29 mouse cellular contexts compared by ENCODE assay signal in the genomic region with DNA sequence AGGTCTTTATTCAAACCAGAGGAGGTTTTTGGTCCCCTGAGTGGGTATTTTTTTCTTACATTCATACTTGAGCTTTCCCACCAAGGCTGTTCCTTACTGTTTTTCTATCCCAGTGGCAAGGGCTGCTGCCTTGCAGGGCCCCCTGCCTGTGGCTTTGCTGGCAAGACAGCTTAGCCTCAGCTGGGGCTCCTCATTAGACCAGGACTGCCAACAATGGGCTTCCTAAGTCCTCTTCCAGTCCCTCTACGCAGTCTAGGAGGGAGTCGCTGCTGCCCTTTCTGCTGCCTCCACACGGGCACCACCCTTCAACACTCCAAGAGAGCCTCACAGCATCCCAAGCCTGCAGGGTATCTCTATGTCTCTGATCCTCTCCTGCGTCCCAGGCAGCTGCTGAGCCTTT.
DNase-seq lines count a peak whose midpoint lies in the region; ATAC-seq lines count a peak whose summit lies in the region.
"Had no signal": no experiment of that assay in that cellular context is flagged by ENCODE, and none has a peak within 500 bp of the region (broad histone marks: within the 10 kb centered on the region; RNA-seq: fewer than 3 reads in every experiment).

No protein-coding gene starts in this region.

- 8% methylated on average over 4 of the region's 4 CpGs for WGBS in forebrain, embryonic 12.5 days
- 7% methylated on average over 4 of the region's 4 CpGs for WGBS in forebrain, embryonic 13.5 days
- WGBS in midbrain, embryonic 10.5 days = 27% methylated on average over 4 of the region's 4 CpGs
- WGBS in midbrain, embryonic 16.5 days = 16% methylated on average over 4 of the region's 4 CpGs
- 10% methylated on average over 4 of the region's 4 CpGs for WGBS in forebrain, embryonic 14.5 days
- WGBS in midbrain, embryonic 13.5 days = 14% methylated on average over 4 of the region's 4 CpGs

- H3K27me3 ChIP-seq in forebrain, embryonic 12.5 days = peaks cover 5% of the 10 kb centered on the region; the same call in 1 of the 2 replicates
- H3K27me3 ChIP-seq in forebrain, embryonic 13.5 days = no peaks in the 10 kb centered on the region
- no peaks in the 10 kb centered on the region for H3K27me3 ChIP-seq in midbrain, embryonic 10.5 days (ENCODE audit: low read depth, poor library complexity, severe bottlenecking)
- H3K27me3 ChIP-seq in midbrain, embryonic 16.5 days (ENCODE audit: control insufficient read depth, insufficient read depth, low read depth, low read length) = no peaks in the 10 kb centered on the region
- H3K27me3 ChIP-seq in forebrain, embryonic 14.5 days (replicated peaks; ENCODE audit: control insufficient read depth, insufficient read depth, low read length) = no peaks in the 10 kb centered on the region
- H3K27me3 ChIP-seq in midbrain, embryonic 13.5 days = no peaks in the 10 kb centered on the region
- H3K27me3 ChIP-seq: embryonic facial prominence, embryonic 13.5 days; heart, embryonic 15.5 days; hindbrain, embryonic 13.5 days; limb, embryonic 13.5 days had no signal

- H3K27ac ChIP-seq in forebrain, embryonic 12.5 days = no peak overlapping the region
- H3K27ac ChIP-seq in forebrain, embryonic 13.5 days = no peak overlapping the region
- H3K27ac ChIP-seq in midbrain, embryonic 10.5 days (replicated peaks) = peak overlapping the region; percentile 53; the same call in 1 of the 2 replicates
- no peak overlapping the region for H3K27ac ChIP-seq in midbrain, embryonic 16.5 days (ENCODE audit: low read length)
- H3K27ac ChIP-seq in forebrain, embryonic 14.5 days (ENCODE audit: low read depth, low read length) = no peak overlapping the region
- peak overlapping the region; percentile 72 for H3K27ac ChIP-seq in midbrain, embryonic 13.5 days
- H3K27ac ChIP-seq: embryonic facial prominence, embryonic 13.5 days; heart, embryonic 10.5 days; heart, embryonic 15.5 days; hindbrain, embryonic 13.5 days; kidney, embryonic 15.5 days; left cerebral cortex, adult 2 months; limb, embryonic 13.5 days had no signal

- ATAC-seq in forebrain, embryonic 12.5 days (ENCODE audit: low FRiP score) = 0 out of 2 replicates have a peak, but pooled peaks have one; percentile 16
- no peak for ATAC-seq in forebrain, embryonic 13.5 days
- no peak for ATAC-seq in midbrain, embryonic 16.5 days
- peak; percentile 29; the same call in 1 of the 2 replicates for ATAC-seq in forebrain, embryonic 14.5 days
- peak; percentile 39; the same call in 1 of the 2 replicates for ATAC-seq in midbrain, embryonic 13.5 days
- ATAC-seq: activated CD4-positive, CD25-positive, alpha-beta regulatory T cell, adult 4 months; inflammation-experienced regulatory T-cells, adult 6 months; liver, postnatal 0 days had no signal

- no peaks in the 10 kb centered on the region for H3K36me3 ChIP-seq in forebrain, embryonic 12.5 days (replicated peaks)
- no peaks in the 10 kb centered on the region for H3K36me3 ChIP-seq in forebrain, embryonic 13.5 days (ENCODE audit: poor library complexity, severe bottlenecking)
- no peaks in the 10 kb centered on the region for H3K36me3 ChIP-seq in midbrain, embryonic 10.5 days
- H3K36me3 ChIP-seq in midbrain, embryonic 16.5 days (ENCODE audit: control insufficient read depth, insufficient read depth, low read length) = no peaks in the 10 kb centered on the region
- H3K36me3 ChIP-seq in forebrain, embryonic 14.5 days (ENCODE audit: control insufficient read depth, insufficient read depth, low read length) = no peaks in the 10 kb centered on the region
- no peaks in the 10 kb centered on the region for H3K36me3 ChIP-seq in midbrain, embryonic 13.5 days
- H3K36me3 ChIP-seq: embryonic facial prominence, embryonic 13.5 days; heart, embryonic 10.5 days; heart, embryonic 15.5 days; hindbrain, embryonic 13.5 days; kidney, embryonic 15.5 days; limb, embryonic 13.5 days had no signal

- no peak overlapping the region for H3K9ac ChIP-seq in forebrain, embryonic 12.5 days
- H3K9ac ChIP-seq in forebrain, embryonic 13.5 days = no peak overlapping the region
- H3K9ac ChIP-seq in midbrain, embryonic 16.5 days (ENCODE audit: low read depth, low read length) = no peak overlapping the region
- no peak overlapping the region for H3K9ac ChIP-seq in forebrain, embryonic 14.5 days (ENCODE audit: low read length)
- no peak overlapping the region for H3K9ac ChIP-seq in midbrain, embryonic 13.5 days (replicated peaks)
- H3K9ac ChIP-seq: embryonic facial prominence, embryonic 13.5 days; heart, embryonic 15.5 days; hindbrain, embryonic 13.5 days; kidney, embryonic 15.5 days; limb, embryonic 13.5 days; liver, postnatal 0 days had no signal

- H3K4me3 ChIP-seq in forebrain, embryonic 12.5 days (replicated peaks) = no peak overlapping the region
- H3K4me3 ChIP-seq in forebrain, embryonic 13.5 days = no peak overlapping the region
- H3K4me3 ChIP-seq in midbrain, embryonic 10.5 days = no peak overlapping the region
- no peak overlapping the region for H3K4me3 ChIP-seq in midbrain, embryonic 16.5 days (ENCODE audit: low read depth, low read length)
- H3K4me3 ChIP-seq in forebrain, embryonic 14.5 days (ENCODE audit: low read depth, low read length) = no peak overlapping the region
- no peak overlapping the region for H3K4me3 ChIP-seq in midbrain, embryonic 13.5 days (replicated peaks)
- H3K4me3 ChIP-seq: embryonic facial prominence, embryonic 13.5 days; heart, embryonic 10.5 days; heart, embryonic 15.5 days; hindbrain, embryonic 13.5 days; kidney, embryonic 15.5 days; left cerebral cortex, adult 2 months; limb, embryonic 13.5 days; megakaryocyte, embryonic 14.5 days had no signal

- DNase-seq in midbrain, embryonic 10.5 days (ENCODE audit: low spot score) = no peak
- DNase-seq in forebrain, embryonic 14.5 days (ENCODE audit: low spot score) = peak; percentile 25
- no peak for DNase-seq in neural tube, embryonic 10.5 days (ENCODE audit: extremely low spot score, low spot score)
- no peak for DNase-seq in ovary, postnatal 36 days (ENCODE audit: low spot score)
- DNase-seq: adrenal gland, adult 2 months; adrenal gland, postnatal 36 days; B cell, adult 2 months; cerebellum, adult 9-10 months; gastrocnemius, postnatal 10 days; kidney, adult 11 months; kidney, postnatal 25 days; liver, postnatal 0 days; lung, postnatal 36 days; right cerebral cortex, postnatal 14 days had no signal

- peaks cover 10% of the 10 kb centered on the region for H3K4me1 ChIP-seq in forebrain, embryonic 12.5 days
- peaks cover 4% of the 10 kb centered on the region; the same call in 1 of the 2 replicates for H3K4me1 ChIP-seq in forebrain, embryonic 13.5 days
- peaks cover 10% of the 10 kb centered on the region; the same call in 1 of the 2 replicates for H3K4me1 ChIP-seq in midbrain, embryonic 10.5 days
- 0 out of 2 replicates have a peak, but pooled peaks cover 2% of the 10 kb centered on the region for H3K4me1 ChIP-seq in midbrain, embryonic 16.5 days (ENCODE audit: control insufficient read depth, insufficient read depth, low read length)
- no peaks in the 10 kb centered on the region for H3K4me1 ChIP-seq in forebrain, embryonic 14.5 days (ENCODE audit: control insufficient read depth, insufficient read depth, low read length)
- H3K4me1 ChIP-seq in midbrain, embryonic 13.5 days (replicated peaks) = 0 out of 2 replicates have a peak, but pooled peaks cover 8% of the 10 kb centered on the region
- H3K4me1 ChIP-seq: embryonic facial prominence, embryonic 13.5 days; heart, embryonic 10.5 days; heart, embryonic 15.5 days; limb, embryonic 13.5 days had no signal

- H3K4me2 ChIP-seq in forebrain, embryonic 12.5 days = no peak overlapping the region
- H3K4me2 ChIP-seq in forebrain, embryonic 13.5 days = no peak overlapping the region
- H3K4me2 ChIP-seq in midbrain, embryonic 16.5 days (ENCODE audit: low read length) = no peak overlapping the region
- H3K4me2 ChIP-seq in forebrain, embryonic 14.5 days (ENCODE audit: low read length) = no peak overlapping the region
- H3K4me2 ChIP-seq in midbrain, embryonic 13.5 days (replicated peaks) = no peak overlapping the region
- H3K4me2 ChIP-seq: embryonic facial prominence, embryonic 13.5 days; heart, embryonic 15.5 days; hindbrain, embryonic 13.5 days; kidney, embryonic 15.5 days; limb, embryonic 13.5 days; liver, embryonic 11.5 days had no signal

- no peaks in the 10 kb centered on the region for H3K9me3 ChIP-seq in forebrain, embryonic 12.5 days
- H3K9me3 ChIP-seq in forebrain, embryonic 13.5 days (replicated peaks) = no peaks in the 10 kb centered on the region
- no peaks in the 10 kb centered on the region for H3K9me3 ChIP-seq in midbrain, embryonic 10.5 days (replicated peaks)
- H3K9me3 ChIP-seq in midbrain, embryonic 16.5 days (replicated peaks; ENCODE audit: control insufficient read depth, low read length, poor library complexity, severe bottlenecking) = no peaks in the 10 kb centered on the region
- no peaks in the 10 kb centered on the region for H3K9me3 ChIP-seq in forebrain, embryonic 14.5 days (replicated peaks; ENCODE audit: control insufficient read depth, low read length)
- H3K9me3 ChIP-seq in midbrain, embryonic 13.5 days = no peaks in the 10 kb centered on the region
- H3K9me3 ChIP-seq: embryonic facial prominence, embryonic 13.5 days; heart, embryonic 10.5 days; heart, embryonic 15.5 days; hindbrain, embryonic 13.5 days; kidney, embryonic 15.5 days; limb, embryonic 13.5 days; megakaryocyte, embryonic 14.5 days had no signal

Comparison
In these comparisons a context has a peak if more than half of its experiments do, and no peak if none do; other contexts are left out.
1. ATAC-seq: peak in forebrain, embryonic 12.5 days (single experiment), forebrain, embryonic 14.5 days (single experiment) and midbrain, embryonic 13.5 days (single experiment); none in forebrain, embryonic 13.5 days (single experiment) and midbrain, embryonic 16.5 days (single experiment).
2. H3K27ac ChIP-seq: peak in midbrain, embryonic 10.5 days (single experiment) and midbrain, embryonic 13.5 days (single experiment); none in forebrain, embryonic 12.5 days (single experiment), forebrain, embryonic 13.5 days (single experiment), midbrain, embryonic 16.5 days (single experiment) and forebrain, embryonic 14.5 days (single experiment).